Mouse (Mus musculus) kidney, embryonic 16.5 days (tissue): ENCODE results near the gene Tacc3. TPM values are rescaled to one million over a fixed set of nuclear protein-coding genes. Genes with fewer than 3 reads are reported as not detected.
A peak's percentile ranks its signal among the peaks of the same experiment; 100 is the strongest.

Experiments used
- ATAC-seq: fragments of 200-750 bp; cut with Nextera tagmentation; 2 replicates; pipeline ENCODE4 v1.8.0; 2017; ENCODE audit warnings: moderate TSS enrichment; ENCODE audit not compliant: low FRiP score, low TSS enrichment
- H3K27ac ChIP-seq: fragments of 300-500 bp; sonication (generic); 2 replicates; pipeline ENCODE4 v1.5.1; 2014; ENCODE audit warnings: low read length
- H3K27me3 ChIP-seq: fragments of 300-500 bp; sonication (generic); 2 replicates; pipeline ENCODE4 v1.6.1; 2014; ENCODE audit warnings: low read length, control low read depth, mixed read lengths; ENCODE audit not compliant: insufficient read depth
- H3K36me3 ChIP-seq: fragments of 300-500 bp; sonication (generic); 2 replicates; pipeline ENCODE4 v1.6.1; 2014; ENCODE audit warnings: low read length, control low read depth, mixed read lengths; ENCODE audit not compliant: insufficient read depth
- H3K4me1 ChIP-seq: fragments of 300-500 bp; sonication (generic); 2 replicates; pipeline ENCODE4 v1.6.1; 2014; ENCODE audit warnings: low read length, control low read depth, mixed read lengths; ENCODE audit not compliant: insufficient read depth
- H3K4me2 ChIP-seq: fragments of 300-500 bp; sonication (generic); replicated peaks from 2 replicates; pipeline ENCODE4 v1.6.1; 2014; ENCODE audit warnings: low read depth, low read length
- H3K4me3 ChIP-seq: fragments of 300-500 bp; sonication (generic); 2 replicates; pipeline ENCODE4 v1.5.1; 2014; ENCODE audit warnings: mild to moderate bottlenecking, low read length
- H3K9ac ChIP-seq: fragments of 300-500 bp; sonication (generic); replicated peaks from 2 replicates; pipeline ENCODE4 v1.6.1; 2014; ENCODE audit warnings: low read length
- H3K9me3 ChIP-seq: fragments of 300-500 bp; sonication (generic); 2 replicates; pipeline ENCODE4 v1.6.1; 2016; ENCODE audit warnings: low read length, control low read depth
- WGBS: fragments of 180-500 bp; shearing (Covaris S2); extraction: QIAGEN DNeasy Blood & Tissue Kit; methylation state at CpG from one replicate; pipeline ENCODE4 v1.1.7; 2014; 5-methylcytosine and 5-hydroxymethylcytosine counted together
- polyA plus RNA-seq: library from polyadenylated mRNA; unstranded; fragments of >200 nt; fragmentation: Nextera tagmentation; extraction: Ambion mirVana; gene quantifications from 2 replicates; pipeline ENCODE4 v1.2.1, GENCODE M21; 2015

Gene Tacc3
- polyA plus RNA-seq, 1 experiment from 2014 or later = 186 TPM

- H3K27ac ChIP-seq = no peak overlapping the region
- H3K36me3 ChIP-seq = no peaks in the 10 kb centered on the region
- no peak overlapping the region for H3K4me3 ChIP-seq
- no peaks in the 10 kb centered on the region for H3K9me3 ChIP-seq
- H3K27me3 ChIP-seq = no peaks in the 10 kb centered on the region
- H3K4me2 ChIP-seq = no peak overlapping the region
- WGBS = 41% methylated on average over 20 of the region's 20 CpGs
- ATAC-seq = peak; percentile 32; the same call in 1 of the 2 replicates
- peaks cover 32% of the 10 kb centered on the region for H3K4me1 ChIP-seq
- peak overlapping the region; percentile 39; the same call in 1 of the 2 replicates for H3K9ac ChIP-seq
These were observed 31.4 kb downstream of the Tacc3 start for GRCm38 (mm10) chr5:33689221-33689844.

GRCm38 (mm10) chr5:33689852-33690645 lies 32.1 kb downstream of the Tacc3 start:
- Histone ChIP-seq H3K27ac (no peak overlapping the region), H3K4me1 (peaks cover 39% of the 10 kb centered on the region), H3K36me3 (no peaks in the 10 kb centered on the region), H3K4me2 (no peak overlapping the region), H3K9me3 (no peaks in the 10 kb centered on the region), H3K4me3 (no peak overlapping the region), H3K9ac (0 out of 2 replicates have a peak overlapping the region, but pooled peaks have one; percentile 32), H3K27me3 (no peaks in the 10 kb centered on the region)
- ATAC-seq = peak; percentile 1; the same call in 1 of the 2 replicates
- WGBS = 69% methylated on average over 11 of the region's 11 CpGs

GRCm38 (mm10) chr5:33692393-33692792 lies 34.5 kb downstream of the Tacc3 start:
- 3% methylated on average over 24 of the region's 24 CpGs for WGBS
- peak overlapping the region; percentile 60 for H3K9ac ChIP-seq
- peak overlapping the region; percentile 14 for H3K4me3 ChIP-seq
- peak overlapping the region; percentile 35 for H3K4me2 ChIP-seq
- H3K9me3 ChIP-seq = no peaks in the 10 kb centered on the region
- H3K4me1 ChIP-seq = peaks cover 54% of the 10 kb centered on the region
- H3K27me3 ChIP-seq = peaks cover under 1% of the 10 kb centered on the region; the same call in 1 of the 2 replicates
- ATAC-seq = peak; percentile 20; the same call in 1 of the 2 replicates
- H3K36me3 ChIP-seq = no peaks in the 10 kb centered on the region
- peak overlapping the region; percentile 52 for H3K27ac ChIP-seq

GRCm38 (mm10) chr5:33694461-33694847 lies 36.5 kb downstream of the Tacc3 start:
- 0 out of 2 replicates have a peak overlapping the region, but pooled peaks have one; percentile 25 for H3K27ac ChIP-seq
- ATAC-seq = no peak; the same call in 1 of the 2 replicates
- H3K4me1 ChIP-seq = peaks cover 55% of the 10 kb centered on the region
- H3K4me2 ChIP-seq = peak overlapping the region; percentile 93; the same call in 1 of the 2 replicates
- no peaks in the 10 kb centered on the region for H3K36me3 ChIP-seq
- 69% methylated on average over 9 of the region's 9 CpGs for WGBS
- no peaks in the 10 kb centered on the region for H3K9me3 ChIP-seq
- peaks cover 3% of the 10 kb centered on the region; the same call in 1 of the 2 replicates for H3K27me3 ChIP-seq
- H3K4me3 ChIP-seq = no peak overlapping the region
- no peak overlapping the region for H3K9ac ChIP-seq

GRCm38 (mm10) chr5:33694848-33695717 lies 37.2 kb downstream of the Tacc3 start:
- H3K9ac ChIP-seq = peak overlapping the region; percentile 72
- H3K9me3 ChIP-seq = no peaks in the 10 kb centered on the region
- peaks cover 6% of the 10 kb centered on the region; the same call in 1 of the 2 replicates for H3K27me3 ChIP-seq
- H3K4me1 ChIP-seq = peaks cover 49% of the 10 kb centered on the region
- ATAC-seq = peak; percentile 68
- peak overlapping the region; percentile 25; the same call in 1 of the 2 replicates for H3K27ac ChIP-seq
- WGBS = 3% methylated on average over 65 of the region's 71 CpGs
- H3K36me3 ChIP-seq = no peaks in the 10 kb centered on the region
- H3K4me2 ChIP-seq = peak overlapping the region; percentile 93
- H3K4me3 ChIP-seq = peak overlapping the region; percentile 43

- peaks cover 6% of the 10 kb centered on the region; the same call in 1 of the 2 replicates for H3K27me3 ChIP-seq
- H3K36me3 ChIP-seq = no peaks in the 10 kb centered on the region
- peak overlapping the region; percentile 72 for H3K9ac ChIP-seq
- WGBS = 6% methylated on average over 24 of the region's 24 CpGs
- peak overlapping the region; percentile 43 for H3K4me3 ChIP-seq
- peak overlapping the region; percentile 23; the same call in 1 of the 2 replicates for H3K27ac ChIP-seq
- H3K4me2 ChIP-seq = peak overlapping the region; percentile 93
- ATAC-seq = peak; percentile 26; the same call in 1 of the 2 replicates
- peaks cover 51% of the 10 kb centered on the region for H3K4me1 ChIP-seq
- no peaks in the 10 kb centered on the region for H3K9me3 ChIP-seq
These were observed 37.8 kb downstream of the Tacc3 start for GRCm38 (mm10) chr5:33695718-33696121.

GRCm38 (mm10) chr5:33696430-33696829 lies 38.5 kb downstream of the Tacc3 start:
- H3K4me3 ChIP-seq = no peak overlapping the region
- H3K4me2 ChIP-seq = no peak overlapping the region
- WGBS = 69% methylated on average over 5 of the region's 5 CpGs
- peaks cover 51% of the 10 kb centered on the region for H3K4me1 ChIP-seq
- no peak overlapping the region for H3K9ac ChIP-seq
- no peak for ATAC-seq
- no peak overlapping the region for H3K27ac ChIP-seq
- H3K27me3 ChIP-seq = peaks cover 6% of the 10 kb centered on the region; the same call in 1 of the 2 replicates
- H3K9me3 ChIP-seq = no peaks in the 10 kb centered on the region
- no peaks in the 10 kb centered on the region for H3K36me3 ChIP-seq

GRCm38 (mm10) chr5:33697534-33697933 lies 39.6 kb downstream of the Tacc3 start:
- Histone ChIP-seq H3K27ac (no peak overlapping the region), H3K36me3 (no peaks in the 10 kb centered on the region), H3K9me3 (no peaks in the 10 kb centered on the region), H3K4me3 (no peak overlapping the region), H3K4me1 (peaks cover 44% of the 10 kb centered on the region), H3K27me3 (peaks cover 6% of the 10 kb centered on the region; the same call in 1 of the 2 replicates), H3K4me2 (no peak overlapping the region), H3K9ac (no peak overlapping the region)
- 73% methylated on average over 1 of the region's 1 CpGs for WGBS
- ATAC-seq = no peak

GRCm38 (mm10) chr5:33697947-33698512 lies 40.1 kb downstream of the Tacc3 start:
- Histone ChIP-seq H3K27me3 (peaks cover 6% of the 10 kb centered on the region; the same call in 1 of the 2 replicates), H3K9me3 (no peaks in the 10 kb centered on the region), H3K4me3 (no peak overlapping the region), H3K27ac (no peak overlapping the region), H3K36me3 (no peaks in the 10 kb centered on the region), H3K4me2 (no peak overlapping the region), H3K9ac (no peak overlapping the region), H3K4me1 (peaks cover 39% of the 10 kb centered on the region)
- ATAC-seq = no peak
- WGBS = 29% methylated on average over 12 of the region's 13 CpGs
